ENCODE assay signal across 8 mouse cellular contexts in the genomic region with DNA sequence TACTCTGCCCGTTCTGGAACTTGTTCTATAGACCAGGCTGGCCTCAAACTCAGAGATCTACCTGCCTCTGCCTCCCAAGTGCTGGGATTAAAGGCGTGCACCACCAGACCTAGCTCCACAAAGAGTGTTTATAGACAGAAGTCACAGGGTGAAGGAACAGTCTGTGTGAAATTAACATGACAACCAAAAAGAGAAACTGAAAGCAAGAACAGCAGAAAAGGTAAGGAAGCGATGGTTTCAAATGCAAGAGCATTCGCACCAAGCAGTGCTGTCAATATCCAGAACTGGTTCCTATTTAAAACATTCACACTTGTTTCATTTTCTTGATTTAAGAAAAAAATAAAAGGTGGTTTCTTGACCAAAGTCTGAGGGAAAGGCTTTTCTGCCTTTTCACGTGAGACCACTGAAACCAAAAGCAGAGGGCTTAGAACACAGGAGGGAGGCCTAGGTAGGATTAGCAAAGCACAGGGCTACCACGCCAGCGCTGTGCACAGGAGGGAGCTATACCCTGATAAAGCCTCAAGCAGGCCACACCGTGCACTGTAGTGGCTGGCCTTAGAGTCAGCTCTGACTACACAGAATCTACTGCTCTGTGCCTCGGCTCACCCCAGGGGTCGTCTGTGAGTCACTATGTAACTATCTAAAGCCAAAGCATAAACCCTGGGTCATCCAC. TPM values are rescaled to one million over a fixed set of nuclear protein-coding genes. Genes with fewer than 3 reads are reported as not detected.
DNase-seq lines count a peak whose midpoint lies in the region; ATAC-seq and TF ChIP-seq lines count a peak whose summit lies in the region.

No protein-coding gene starts in this region.

- H3K27ac ChIP-seq in hindbrain, postnatal 0 days, result no peak overlapping the region
- H3K27ac ChIP-seq in hindbrain, embryonic 13.5 days, result no peak overlapping the region
- H3K27ac ChIP-seq in kidney, postnatal 0 days, result no peak overlapping the region

- no peak for ATAC-seq in hindbrain, postnatal 0 days
- no peak for ATAC-seq in hindbrain, embryonic 13.5 days (ENCODE audit: low FRiP score)
- peak; percentile 72; the same call in 1 of the 2 replicates for ATAC-seq in kidney, postnatal 0 days (replicated peaks; ENCODE audit: low FRiP score, low read depth)

- no peak overlapping the region for H3K9ac ChIP-seq in hindbrain, postnatal 0 days (replicated peaks; ENCODE audit: low read length)
- H3K9ac ChIP-seq in hindbrain, embryonic 13.5 days, result no peak overlapping the region
- H3K9ac ChIP-seq in kidney, postnatal 0 days (ENCODE audit: low read depth, low read length), result no peak overlapping the region

- TF ChIP-seq CTCF in hindbrain, postnatal 0 days (IDR thresholded peaks at IDR 0.05; ENCODE audit: low read depth), result peak; percentile 41
- peak; percentile 45; the same call in 1 of the 2 replicates for TF ChIP-seq CTCF in kidney, postnatal 0 days (IDR thresholded peaks at IDR 0.05; ENCODE audit: low read depth)

- H3K4me3 ChIP-seq in hindbrain, postnatal 0 days (ENCODE audit: low read length), result no peak overlapping the region
- H3K4me3 ChIP-seq in hindbrain, embryonic 13.5 days, result no peak overlapping the region
- H3K4me3 ChIP-seq in kidney, postnatal 0 days (replicated peaks; ENCODE audit: low read depth, low read length), result no peak overlapping the region
- peak overlapping the region; percentile 80 for H3K4me3 ChIP-seq in megakaryocyte, embryonic 14.5 days (replicated peaks)

- H3K27me3 ChIP-seq in hindbrain, postnatal 0 days (ENCODE audit: insufficient read depth, low read length), result no peaks in the 10 kb centered on the region
- H3K27me3 ChIP-seq in hindbrain, embryonic 13.5 days, result no peaks in the 10 kb centered on the region
- H3K27me3 ChIP-seq in kidney, postnatal 0 days (ENCODE audit: insufficient read depth, low read length), result no peaks in the 10 kb centered on the region
- H3K27me3 ChIP-seq in megakaryocyte, embryonic 14.5 days (replicated peaks), result no peaks in the 10 kb centered on the region

- H3K4me2 ChIP-seq in hindbrain, postnatal 0 days (ENCODE audit: low read depth, low read length), result no peak overlapping the region
- H3K4me2 ChIP-seq in hindbrain, embryonic 13.5 days, result no peak overlapping the region
- H3K4me2 ChIP-seq in kidney, postnatal 0 days (ENCODE audit: low read length), result no peak overlapping the region

- no peaks in the 10 kb centered on the region for H3K9me3 ChIP-seq in hindbrain, postnatal 0 days (ENCODE audit: low read length)
- no peaks in the 10 kb centered on the region for H3K9me3 ChIP-seq in hindbrain, embryonic 13.5 days
- no peaks in the 10 kb centered on the region for H3K9me3 ChIP-seq in kidney, postnatal 0 days (replicated peaks; ENCODE audit: low read length)
- no peaks in the 10 kb centered on the region for H3K9me3 ChIP-seq in megakaryocyte, embryonic 14.5 days

- peak; percentile 27 for DNase-seq in hindbrain, postnatal 0 days (ENCODE audit: low spot score)
- peak; percentile 76 for DNase-seq in NIH3T3 (ENCODE audit: low read depth)
- peak; percentile 37 for DNase-seq in gastrocnemius, postnatal 14 days
- peak; percentile 61 for DNase-seq in kidney, postnatal 0 days (ENCODE audit: low spot score)
- DNase-seq in right cerebral cortex, adult 2 months (ENCODE audit: low spot score in 2 of 2), result no peak
- no peak for DNase-seq in urinary bladder, postnatal 10 days (ENCODE audit: low spot score)

- H3K36me3 ChIP-seq in hindbrain, postnatal 0 days (ENCODE audit: insufficient read depth, low read length), result no peaks in the 10 kb centered on the region
- H3K36me3 ChIP-seq in hindbrain, embryonic 13.5 days, result no peaks in the 10 kb centered on the region
- H3K36me3 ChIP-seq in kidney, postnatal 0 days (ENCODE audit: insufficient read depth, low read length), result no peaks in the 10 kb centered on the region
- peaks cover 9% of the 10 kb centered on the region for H3K36me3 ChIP-seq in megakaryocyte, embryonic 14.5 days (replicated peaks; ENCODE audit: low read length)

- intact Hi-C loops in gastrocnemius, postnatal 14 days (cut with DNase I; ENCODE audit: low total_unique reads), result loop anchor here (10.0 kb wide), 1 partner anchor 127 kb away; no protein-coding TSS in a partner anchor

- WGBS in hindbrain, postnatal 0 days, result 51% methylated on average over 10 of the region's 10 CpGs
- WGBS in hindbrain, embryonic 13.5 days, result 56% methylated on average over 10 of the region's 10 CpGs
- WGBS in kidney, postnatal 0 days, result 59% methylated on average over 10 of the region's 10 CpGs

- no peaks in the 10 kb centered on the region for H3K4me1 ChIP-seq in hindbrain, postnatal 0 days (ENCODE audit: insufficient read depth, low read length)
- peaks cover 21% of the 10 kb centered on the region for H3K4me1 ChIP-seq in hindbrain, embryonic 13.5 days (replicated peaks)
- 0 out of 2 replicates have a peak, but pooled peaks cover 3% of the 10 kb centered on the region for H3K4me1 ChIP-seq in kidney, postnatal 0 days (replicated peaks; ENCODE audit: insufficient read depth, low read length)
- peaks cover 71% of the 10 kb centered on the region for H3K4me1 ChIP-seq in megakaryocyte, embryonic 14.5 days

RNA-seq across cellular contexts. Expression of gene Pias1, which starts 15.5 kb away (rescaled TPM):
- 30.5 and 37.2 TPM in 2 replicates for total RNA-seq in hindbrain, postnatal 0 days (2014; rRNA removed)
- 48.7 and 51.4 TPM in 2 replicates for polyA plus RNA-seq in hindbrain, postnatal 0 days (2015; fragmentation: Nextera tagmentation; extraction: Ambion mirVana)
- polyA plus RNA-seq in hindbrain, embryonic 13.5 days (2015; fragmentation: Nextera tagmentation; extraction: Ambion mirVana), result 64.9 and 68.2 TPM in 2 replicates
- 10 to 100 TPM; 13.8 to 15.8 TPM for total RNA-seq in gastrocnemius, postnatal 14 days (2021)
- 48.6 and 51.5 TPM in 2 replicates for polyA plus RNA-seq in kidney, postnatal 0 days (2015; fragmentation: Nextera tagmentation; extraction: Ambion mirVana)
- 0.74 and 1.3 TPM in 2 replicates for polyA plus RNA-seq in megakaryocyte, embryonic 14.5 days (2012; ENCODE audit: insufficient read depth, low replicate concordance)

Comparison
In these comparisons a context has a peak if more than half of its experiments do, and no peak if none do; other contexts are left out.
1. DNase-seq: peak in hindbrain, postnatal 0 days (single experiment), NIH3T3 (single experiment), gastrocnemius, postnatal 14 days (single experiment) and kidney, postnatal 0 days (single experiment); none in right cerebral cortex, adult 2 months (0 of 2) and urinary bladder, postnatal 10 days (single experiment).
2. RNA of gene Pias1, which starts 15.5 kb away (polyA plus RNA-seq): 64.9 to 68.2 TPM in hindbrain, embryonic 13.5 days, 48.7 to 51.4 TPM in hindbrain, postnatal 0 days and 48.6 to 51.5 TPM in kidney, postnatal 0 days; 0.74 to 1.3 TPM in megakaryocyte, embryonic 14.5 days; every median in the first group is over 10 times any median in the second.